20 mouse cellular contexts compared by ENCODE assay signal in genomic region chr10:19570716-19571115, GRCm38 (mm10). TPM values are rescaled to one million over a fixed set of nuclear protein-coding genes. Genes with fewer than 3 reads are reported as not detected.
DNase-seq lines count a peak whose midpoint lies in the region; ATAC-seq and TF ChIP-seq lines count a peak whose summit lies in the region.
"Had no signal": no experiment of that assay in that cellular context is flagged by ENCODE, and none has a peak within 500 bp of the region (broad histone marks: within the 10 kb centered on the region; RNA-seq: fewer than 3 reads in every experiment).

No protein-coding gene starts in this region.

- no peak for TF ChIP-seq POLR2A in small intestine, adult 2 months (IDR thresholded peaks at IDR 0.05; ENCODE audit: low read depth, low read length)

- no peak overlapping the region for H3K9ac ChIP-seq in heart, embryonic 15.5 days
- H3K9ac ChIP-seq in liver, embryonic 15.5 days, result no peak overlapping the region
- H3K9ac ChIP-seq in forebrain, embryonic 14.5 days (ENCODE audit: low read length), result no peak overlapping the region
- H3K9ac ChIP-seq: hindbrain, embryonic 14.5 days; limb, embryonic 13.5 days; neural tube, embryonic 12.5 days had no signal

- ATAC-seq in heart, embryonic 15.5 days (replicated peaks; ENCODE audit: insufficient number of reproducible peaks, insufficient read depth, low FRiP score, low read depth), result no peak
- ATAC-seq in liver, embryonic 15.5 days (ENCODE audit: insufficient read depth), result no peak
- 0 out of 4 replicates have a peak, but pooled peaks have one; percentile 29 to 32 for ATAC-seq in hematopoietic stem cell, adult 5-6 weeks (replicated peaks in 1 of 2; ENCODE audit: insufficient read depth in 1 of 2, low FRiP score in 2 of 2, low TSS enrichment in 1 of 2, low read depth in 1 of 2, poor library complexity in 2 of 2, severe bottlenecking in 2 of 2)
- ATAC-seq in forebrain, embryonic 14.5 days, result no peak
- ATAC-seq: midbrain, embryonic 16.5 days had no signal

- WGBS in heart, embryonic 15.5 days, result 32% methylated on average over 1 of the region's 1 CpGs
- 33% methylated on average over 1 of the region's 1 CpGs for WGBS in heart, embryonic 10.5 days
- 28% methylated on average over 1 of the region's 1 CpGs for WGBS in liver, embryonic 15.5 days (ENCODE audit: insufficient replicate concordance)
- WGBS in small intestine, adult 2 months, result 41% methylated on average over 1 of the region's 1 CpGs
- 78% methylated on average over 1 of the region's 1 CpGs for WGBS in forebrain, embryonic 14.5 days

- no peaks in the 10 kb centered on the region for H3K9me3 ChIP-seq in heart, embryonic 15.5 days (replicated peaks)
- no peaks in the 10 kb centered on the region for H3K9me3 ChIP-seq in heart, embryonic 10.5 days
- no peaks in the 10 kb centered on the region for H3K9me3 ChIP-seq in liver, embryonic 15.5 days (replicated peaks)
- no peaks in the 10 kb centered on the region for H3K9me3 ChIP-seq in forebrain, embryonic 14.5 days (replicated peaks; ENCODE audit: control insufficient read depth, low read length)
- H3K9me3 ChIP-seq: limb, embryonic 13.5 days; neural tube, embryonic 12.5 days had no signal

- no peak overlapping the region for H3K4me3 ChIP-seq in heart, embryonic 15.5 days
- no peak overlapping the region for H3K4me3 ChIP-seq in heart, embryonic 10.5 days
- H3K4me3 ChIP-seq in liver, embryonic 15.5 days (replicated peaks), result no peak overlapping the region
- H3K4me3 ChIP-seq in small intestine, adult 2 months (ENCODE audit: low read depth, low read length), result no peak overlapping the region
- no peak overlapping the region for H3K4me3 ChIP-seq in forebrain, embryonic 14.5 days (ENCODE audit: low read depth, low read length)
- H3K4me3 ChIP-seq: limb, embryonic 13.5 days; neural tube, embryonic 12.5 days had no signal

- H3K27me3 ChIP-seq in heart, embryonic 15.5 days, result no peaks in the 10 kb centered on the region
- H3K27me3 ChIP-seq in heart, embryonic 10.5 days (ENCODE audit: insufficient read depth, poor library complexity, severe bottlenecking), result no peaks in the 10 kb centered on the region
- H3K27me3 ChIP-seq in liver, embryonic 15.5 days, result no peaks in the 10 kb centered on the region
- H3K27me3 ChIP-seq in small intestine, adult 2 months (ENCODE audit: control insufficient read depth, insufficient read depth, low read length), result no peaks in the 10 kb centered on the region
- H3K27me3 ChIP-seq in forebrain, embryonic 14.5 days (replicated peaks; ENCODE audit: control insufficient read depth, insufficient read depth, low read length), result no peaks in the 10 kb centered on the region
- H3K27me3 ChIP-seq: limb, embryonic 13.5 days; neural tube, embryonic 12.5 days had no signal

- no peak overlapping the region for H3K4me2 ChIP-seq in heart, embryonic 15.5 days
- H3K4me2 ChIP-seq in liver, embryonic 15.5 days, result no peak overlapping the region
- no peak overlapping the region for H3K4me2 ChIP-seq in forebrain, embryonic 14.5 days (ENCODE audit: low read length)
- H3K4me2 ChIP-seq: hindbrain, embryonic 14.5 days; limb, embryonic 13.5 days; neural tube, embryonic 12.5 days had no signal

- H3K36me3 ChIP-seq in heart, embryonic 15.5 days, result no peaks in the 10 kb centered on the region
- no peaks in the 10 kb centered on the region for H3K36me3 ChIP-seq in heart, embryonic 10.5 days
- H3K36me3 ChIP-seq in liver, embryonic 15.5 days (replicated peaks), result no peaks in the 10 kb centered on the region
- H3K36me3 ChIP-seq in small intestine, adult 2 months (ENCODE audit: control insufficient read depth, insufficient read depth, low read length), result no peaks in the 10 kb centered on the region
- H3K36me3 ChIP-seq in forebrain, embryonic 14.5 days (ENCODE audit: control insufficient read depth, insufficient read depth, low read length), result no peaks in the 10 kb centered on the region
- H3K36me3 ChIP-seq: limb, embryonic 13.5 days; neural tube, embryonic 12.5 days had no signal

- peak overlapping the region; percentile 41; the same call in 1 of the 2 replicates for H3K27ac ChIP-seq in heart, embryonic 15.5 days
- no peak overlapping the region for H3K27ac ChIP-seq in heart, embryonic 10.5 days
- peak overlapping the region; percentile 69 for H3K27ac ChIP-seq in liver, embryonic 15.5 days (replicated peaks)
- peak overlapping the region; percentile 26 for H3K27ac ChIP-seq in small intestine, adult 2 months (ENCODE audit: insufficient read depth, low read depth, low read length)
- no peak overlapping the region for H3K27ac ChIP-seq in forebrain, embryonic 14.5 days (ENCODE audit: low read depth, low read length)
- H3K27ac ChIP-seq: hindbrain, embryonic 14.5 days; limb, embryonic 13.5 days; neural tube, embryonic 12.5 days had no signal

- no peak for TF ChIP-seq CTCF in small intestine, adult 2 months (IDR thresholded peaks at IDR 0.05; ENCODE audit: extremely low read depth, insufficient read length, insufficient replicate concordance, low read depth, low read length)

- no peaks in the 10 kb centered on the region for H3K4me1 ChIP-seq in heart, embryonic 15.5 days (replicated peaks)
- no peaks in the 10 kb centered on the region for H3K4me1 ChIP-seq in heart, embryonic 10.5 days
- H3K4me1 ChIP-seq in liver, embryonic 15.5 days (replicated peaks), result peaks cover 13% of the 10 kb centered on the region
- H3K4me1 ChIP-seq in small intestine, adult 2 months (ENCODE audit: control insufficient read depth, insufficient read depth, insufficient read length, low read length), result peaks cover 4% of the 10 kb centered on the region; the same call in 1 of the 2 replicates
- no peaks in the 10 kb centered on the region for H3K4me1 ChIP-seq in forebrain, embryonic 14.5 days (ENCODE audit: control insufficient read depth, insufficient read depth, low read length)
- H3K4me1 ChIP-seq: limb, embryonic 13.5 days; neural tube, embryonic 12.5 days had no signal

- DNase-seq in heart, embryonic 10.5 days (ENCODE audit: low spot score), result no peak
- DNase-seq in liver, result no peak
- no peak for DNase-seq in frontal cortex, postnatal 10 days (ENCODE audit: low spot score in 2 of 2)
- DNase-seq in forebrain, embryonic 14.5 days (ENCODE audit: low spot score), result no peak
- DNase-seq: cerebellum, adult 2 months; kidney, adult 18-20 months; kidney, postnatal 36 days; lung, postnatal 14 days had no signal

RNA-seq across cellular contexts. Expression of gene Ifngr1, which starts 21.0 kb away (rescaled TPM):
- polyA plus RNA-seq in heart, embryonic 15.5 days (2015; fragmentation: Nextera tagmentation; extraction: Ambion mirVana), result 37.1 and 48.3 TPM in 2 replicates
- 33.6 and 36.7 TPM in 2 replicates for polyA plus RNA-seq in heart, embryonic 10.5 days (2016; fragmentation: Nextera tagmentation; extraction: Ambion mirVana)
- polyA plus RNA-seq in liver, embryonic 15.5 days (2015; fragmentation: Nextera tagmentation; extraction: Ambion mirVana), result 41.9 and 44.0 TPM in 2 replicates
- 120 and 121 TPM in 2 replicates for total RNA-seq in hematopoietic stem cell, adult 5-6 weeks (2017)
- 17.7 and 37.4 TPM in 2 replicates for polyA plus RNA-seq in small intestine, adult 2 months (2012; rRNA removed)
- 19.1 and 20.1 TPM in 2 replicates for polyA plus RNA-seq in forebrain, embryonic 14.5 days (2014; fragmentation: Nextera tagmentation; extraction: Ambion mirVana)

RNA-seq across cellular contexts. Expression of gene Il22ra2, which starts 51.1 kb away (rescaled TPM):
- not detected in 2 replicates for polyA plus RNA-seq in heart, embryonic 15.5 days (2015; fragmentation: Nextera tagmentation; extraction: Ambion mirVana)
- polyA plus RNA-seq in heart, embryonic 10.5 days (2016; fragmentation: Nextera tagmentation; extraction: Ambion mirVana), result not detected in 2 replicates
- 0.05 TPM in 1 of 2 replicates, not detected in the other for polyA plus RNA-seq in liver, embryonic 15.5 days (2015; fragmentation: Nextera tagmentation; extraction: Ambion mirVana)
- total RNA-seq in hematopoietic stem cell, adult 5-6 weeks (2017), result 0.25 and 3.0 TPM in 2 replicates
- 0.56 and 0.58 TPM in 2 replicates for polyA plus RNA-seq in small intestine, adult 2 months (2012; rRNA removed)
- polyA plus RNA-seq in forebrain, embryonic 14.5 days (2014; fragmentation: Nextera tagmentation; extraction: Ambion mirVana), result not detected in 2 replicates
- total RNA-seq: layer of hippocampus, postnatal 25 days had no signal
- polyA plus RNA-seq: C2C12; cerebellum, adult 2 months; cortical plate, adult 2 months; forebrain, embryonic 11.5 days; hindbrain, embryonic 14.5 days; limb, embryonic 13.5 days; midbrain, embryonic 16.5 days; neural tube, embryonic 12.5 days had no signal

Comparison
In these comparisons a context has a peak if more than half of its experiments do, and no peak if none do; other contexts are left out.
1. H3K27ac ChIP-seq: peak in heart, embryonic 15.5 days (single experiment), liver, embryonic 15.5 days (single experiment) and small intestine, adult 2 months (single experiment); none in heart, embryonic 10.5 days (single experiment) and forebrain, embryonic 14.5 days (single experiment).
2. ATAC-seq: peak in hematopoietic stem cell, adult 5-6 weeks (2 of 2); none in heart, embryonic 15.5 days (single experiment), liver, embryonic 15.5 days (single experiment) and forebrain, embryonic 14.5 days (single experiment).